Mouse (Mus musculus) MEL (cell line): Measurements from ENCODE around the gene Grk5. TPM values are rescaled to one million over a fixed set of nuclear protein-coding genes. Genes with fewer than 3 reads are reported as not detected.
A peak's percentile ranks its signal among the peaks of the same experiment; 100 is the strongest.

Experiments used
- DNase-seq: peaks from one replicate; pipeline ENCODE4 v3.0.0; 2011; ENCODE audit warnings: low read depth, low spot score
- H3K27ac ChIP-seq: 2 replicates; pipeline ENCODE4 v1.5.1; 2012; ENCODE audit warnings: low read depth, mild to moderate bottlenecking, control low read depth, low read length, moderate library complexity; ENCODE audit not compliant: control insufficient read depth
- H3K27me3 ChIP-seq, 2 experiments: fragments of 150-350 bp in 1 of 2; sonication (generic) in 1 of 2; 2 replicates each; pipeline ENCODE4 v1.6.1; 2012; ENCODE audit warnings: low read length in 2 of 2, mild to moderate bottlenecking in 2 of 2, improper control_type of control experiment in 1 of 2, moderate library complexity in 1 of 2; ENCODE audit not compliant: insufficient read depth in 2 of 2, control insufficient read depth in 1 of 2
- H3K36me3 ChIP-seq, 2 experiments: 2 replicates each; pipeline ENCODE4 v1.6.1; 2012 to 2014; ENCODE audit warnings: low read length in 2 of 2, improper control_type of control experiment in 1 of 2, inconsistent platforms in 1 of 2, mild to moderate bottlenecking in 1 of 2; ENCODE audit not compliant: insufficient read depth in 2 of 2, control insufficient read depth in 1 of 2
- H3K4me1 ChIP-seq, 2 experiments: fragments of 150-350 bp in 1 of 2; sonication (generic) in 1 of 2; 2 replicates each; pipeline ENCODE4 v1.6.1; 2012; ENCODE audit warnings: low read length in 2 of 2, improper control_type of control experiment in 1 of 2, mild to moderate bottlenecking in 1 of 2; ENCODE audit not compliant: insufficient read depth in 2 of 2, control insufficient read depth in 1 of 2
- H3K4me3 ChIP-seq, 2 experiments: fragments of 150-350 bp in 1 of 2; sonication (generic) in 1 of 2; 2 replicates each; pipeline ENCODE4 v1.5.1; 2012; ENCODE audit warnings: low read depth in 2 of 2, low read length in 2 of 2, mild to moderate bottlenecking in 2 of 2, moderate library complexity in 2 of 2, control low read depth in 1 of 2, improper control_type of control experiment in 1 of 2; ENCODE audit not compliant: control insufficient read depth in 1 of 2, insufficient read depth in 1 of 2
- H3K79me2 ChIP-seq: 2 replicates; pipeline ENCODE4 v1.6.1; 2012; ENCODE audit warnings: mild to moderate bottlenecking, low read length, moderate library complexity; ENCODE audit not compliant: control insufficient read depth, poor library complexity, insufficient read depth
- H3K9ac ChIP-seq: 2 replicates; pipeline ENCODE4 v1.6.1; 2012; ENCODE audit warnings: low read depth, mild to moderate bottlenecking, control low read depth, low read length, moderate library complexity; ENCODE audit not compliant: control insufficient read depth, poor library complexity, severe bottlenecking
- H3K9me3 ChIP-seq: fragments of 150-350 bp; sonication (generic); replicated peaks from 2 replicates; pipeline ENCODE4 v1.6.1; 2012; ENCODE audit warnings: mild to moderate bottlenecking, low read length, improper control_type of control experiment, moderate library complexity; ENCODE audit not compliant: insufficient read depth
- BHLHE40 ChIP-seq: IDR thresholded peaks from 2 replicates; pipeline ENCODE4 v1.6.1; 2012; ENCODE audit warnings: low read depth, mild to moderate bottlenecking, inconsistent platforms, low read length, improper control_type of control experiment, borderline replicate concordance
- CHD1 ChIP-seq: IDR thresholded peaks from 2 replicates; pipeline ENCODE4 v1.6.1; 2012; ENCODE audit warnings: low read depth, mild to moderate bottlenecking, inconsistent platforms, low read length, improper control_type of control experiment
- CHD2 ChIP-seq: IDR thresholded peaks from 2 replicates; pipeline ENCODE4 v1.6.1; 2011; ENCODE audit warnings: low read length, improper control_type of control experiment
- CTCF ChIP-seq, 3 experiments: IDR thresholded peaks in 2 of 3; conservative IDR thresholded peaks in 1 of 3; 2 replicates each; pipeline ENCODE4 v1.5.1; 2011 to 2012; ENCODE audit warnings: low read length in 3 of 3, low read depth in 2 of 3, mild to moderate bottlenecking in 2 of 3, improper control_type of control experiment in 1 of 3, inconsistent platforms in 1 of 3, mixed read lengths in 1 of 3, moderate library complexity in 1 of 3; ENCODE audit not compliant: control insufficient read depth in 1 of 3, insufficient read depth in 1 of 3, poor library complexity in 1 of 3, severe bottlenecking in 1 of 3
- E2F4 ChIP-seq: IDR thresholded peaks from 2 replicates; pipeline ENCODE4 v1.6.1; 2011; ENCODE audit warnings: low read depth, low read length, improper control_type of control experiment, borderline replicate concordance
- ELF1 ChIP-seq: IDR thresholded peaks from 2 replicates; pipeline ENCODE4 v1.6.1; 2014; ENCODE audit warnings: low read depth, mild to moderate bottlenecking, inconsistent platforms, low read length, improper control_type of control experiment, moderate library complexity
- EP300 ChIP-seq, 2 experiments: IDR thresholded peaks; 2 replicates each; pipeline ENCODE4 v1.6.1; 2011; ENCODE audit warnings: improper control_type of control experiment in 2 of 2, low read length in 2 of 2, low read depth in 1 of 2, mild to moderate bottlenecking in 1 of 2
- ETS1 ChIP-seq: IDR thresholded peaks from 2 replicates; pipeline ENCODE4 v1.6.1; 2012; ENCODE audit warnings: low read depth, mild to moderate bottlenecking, inconsistent platforms, low read length, improper control_type of control experiment, moderate library complexity
- GABPA ChIP-seq: IDR thresholded peaks from 2 replicates; pipeline ENCODE4 v1.6.1; 2012; ENCODE audit warnings: low read depth, mild to moderate bottlenecking, inconsistent platforms, low read length, improper control_type of control experiment, moderate library complexity
- GATA1 ChIP-seq: IDR thresholded peaks from 2 replicates; pipeline ENCODE4 v1.6.1; 2011; ENCODE audit warnings: low read depth, low read length, improper control_type of control experiment
- HCFC1 ChIP-seq: IDR thresholded peaks from 2 replicates; pipeline ENCODE4 v1.6.1; 2012; ENCODE audit warnings: low read depth, mild to moderate bottlenecking, inconsistent platforms, low read length, improper control_type of control experiment, moderate library complexity
- JUND ChIP-seq: IDR thresholded peaks from 2 replicates; pipeline ENCODE4 v1.6.1; 2011; ENCODE audit warnings: low read depth, mild to moderate bottlenecking, improper control_type of control experiment, low read length
- KAT2A ChIP-seq: conservative IDR thresholded peaks from 2 replicates; pipeline ENCODE4 v1.6.1; 2012; ENCODE audit warnings: low read depth, low read length, improper control_type of control experiment, inconsistent platforms
- MAFK ChIP-seq: IDR thresholded peaks from 2 replicates; pipeline ENCODE4 v1.6.1; 2011; ENCODE audit warnings: low read depth, mild to moderate bottlenecking, low read length, improper control_type of control experiment, borderline replicate concordance
- MAX ChIP-seq: IDR thresholded peaks from 2 replicates; pipeline ENCODE4 v1.6.1; 2011; ENCODE audit warnings: low read length, improper control_type of control experiment
- MAZ ChIP-seq: IDR thresholded peaks from 2 replicates; pipeline ENCODE4 v1.6.1; 2012; ENCODE audit warnings: low read depth, mild to moderate bottlenecking, inconsistent platforms, low read length, improper control_type of control experiment
- MXI1 ChIP-seq: IDR thresholded peaks from 2 replicates; pipeline ENCODE4 v1.6.1; 2011; ENCODE audit warnings: mild to moderate bottlenecking, low read depth, low read length, improper control_type of control experiment
- MYC ChIP-seq: IDR thresholded peaks from 2 replicates; pipeline ENCODE4 v1.6.1; 2011; ENCODE audit warnings: low read depth, mild to moderate bottlenecking, low read length, improper control_type of control experiment, moderate library complexity
- NELFE ChIP-seq: IDR thresholded peaks from 2 replicates; pipeline ENCODE4 v1.6.1; 2011; ENCODE audit warnings: low read depth, low read length, improper control_type of control experiment
- NRF1 ChIP-seq: IDR thresholded peaks from 2 replicates; pipeline ENCODE4 v1.6.1; 2014; ENCODE audit warnings: low read depth, mild to moderate bottlenecking, inconsistent platforms, low read length, improper control_type of control experiment, moderate library complexity; ENCODE audit not compliant: poor library complexity, insufficient read depth, severe bottlenecking
- POLR2A ChIP-seq, 2 experiments: IDR thresholded peaks; 2 replicates each; pipeline ENCODE4 v1.6.1; 2011 to 2012; ENCODE audit warnings: low read length in 2 of 2, mild to moderate bottlenecking in 2 of 2, control low read depth in 1 of 2, improper control_type of control experiment in 1 of 2, low read depth in 1 of 2, moderate library complexity in 1 of 2; ENCODE audit not compliant: control insufficient read depth in 1 of 2, insufficient read depth in 1 of 2, poor library complexity in 1 of 2
- POLR2AphosphoS2 ChIP-seq: IDR thresholded peaks from 2 replicates; pipeline ENCODE4 v1.6.1; 2011; ENCODE audit warnings: low read length, improper control_type of control experiment
- POLR2AphosphoS5 ChIP-seq: IDR thresholded peaks from 2 replicates; pipeline ENCODE4 v1.6.1; 2012; ENCODE audit warnings: low read depth, borderline replicate concordance, mild to moderate bottlenecking, inconsistent platforms, low read length, moderate library complexity, mixed read lengths
- RAD21 ChIP-seq: IDR thresholded peaks from 2 replicates; pipeline ENCODE4 v1.6.1; 2011; ENCODE audit warnings: mild to moderate bottlenecking, low read depth, low read length, improper control_type of control experiment
- RCOR1 ChIP-seq: IDR thresholded peaks from 2 replicates; pipeline ENCODE4 v1.6.1; 2012; ENCODE audit warnings: low read depth, mild to moderate bottlenecking, inconsistent platforms, low read length, improper control_type of control experiment
- SIN3A ChIP-seq: IDR thresholded peaks from 2 replicates; pipeline ENCODE4 v1.6.1; 2012; ENCODE audit warnings: low read length, improper control_type of control experiment, inconsistent platforms
- SMC3 ChIP-seq: IDR thresholded peaks from 2 replicates; pipeline ENCODE4 v1.6.1; 2011; ENCODE audit warnings: low read depth, low read length, improper control_type of control experiment
- TAL1 ChIP-seq: IDR thresholded peaks from 2 replicates; pipeline ENCODE4 v1.6.1; 2012; ENCODE audit warnings: mild to moderate bottlenecking, inconsistent platforms, low read length, moderate library complexity, mixed read lengths
- TBP ChIP-seq: IDR thresholded peaks from 2 replicates; pipeline ENCODE4 v1.8.0; 2011; ENCODE audit warnings: low read depth, low read length, improper control_type of control experiment
- TCF12 ChIP-seq: IDR thresholded peaks from 2 replicates; pipeline ENCODE4 v1.6.1; 2014; ENCODE audit warnings: low read depth, mild to moderate bottlenecking, inconsistent platforms, low read length, improper control_type of control experiment, moderate library complexity
- UBTF ChIP-seq: IDR thresholded peaks from 2 replicates; pipeline ENCODE4 v1.6.1; 2012; ENCODE audit warnings: low read depth, mild to moderate bottlenecking, inconsistent platforms, low read length, improper control_type of control experiment, moderate library complexity, borderline replicate concordance; ENCODE audit not compliant: insufficient read depth
- USF1 ChIP-seq: IDR thresholded peaks from 2 replicates; pipeline ENCODE4 v1.6.1; 2014; ENCODE audit warnings: low read depth, mild to moderate bottlenecking, inconsistent platforms, low read length, improper control_type of control experiment, moderate library complexity
- USF2 ChIP-seq, 2 experiments: IDR thresholded peaks; 2 replicates each; pipeline ENCODE4 v1.6.1; 2011 to 2012; ENCODE audit warnings: improper control_type of control experiment in 2 of 2, low read length in 2 of 2, borderline replicate concordance in 1 of 2, inconsistent platforms in 1 of 2, low read depth in 1 of 2, mild to moderate bottlenecking in 1 of 2; ENCODE audit not compliant: insufficient read depth in 1 of 2
- ZC3H11A ChIP-seq: IDR thresholded peaks from 2 replicates; pipeline ENCODE4 v1.6.1; 2012; ENCODE audit warnings: low read depth, mild to moderate bottlenecking, inconsistent platforms, low read length, improper control_type of control experiment
- ZKSCAN1 ChIP-seq: IDR thresholded peaks from 2 replicates; pipeline ENCODE4 v1.6.1; 2012; ENCODE audit warnings: low read depth, mild to moderate bottlenecking, inconsistent platforms, low read length, improper control_type of control experiment, moderate library complexity
- ZMIZ1 ChIP-seq: IDR thresholded peaks from 2 replicates; pipeline ENCODE4 v1.6.1; 2012; ENCODE audit warnings: low read depth, mild to moderate bottlenecking, inconsistent platforms, low read length, improper control_type of control experiment, moderate library complexity
- ZNF384 ChIP-seq: IDR thresholded peaks from 2 replicates; pipeline ENCODE4 v1.6.1; 2012; ENCODE audit warnings: low read depth, mild to moderate bottlenecking, inconsistent platforms, low read length, improper control_type of control experiment
- polyA plus RNA-seq, 2 experiments: library from polyadenylated mRNA; stranded (reverse) in 1 of 2; unstranded in 1 of 2; fragments of >175 nt in 1 of 2; fragments of >200 nt in 1 of 2; gene quantifications; 2 replicates each; pipeline versions ENCODE4 v1.2.1 to v1.2.4; 2012; ENCODE audit warnings: low replicate concordance in 2 of 2, low read depth in 1 of 2; ENCODE audit not compliant: insufficient read length in 2 of 2, insufficient read depth in 1 of 2, missing spikeins in 1 of 2
- total RNA-seq: library from RNA; depleted of rRNA; stranded (reverse); fragments of 300-350 nt; gene quantifications from 2 replicates; pipeline ENCODE4 v1.2.3, GENCODE M21; 2012

Grk5 gene
- total and polyA plus RNA-seq, 3 experiments, result 4.2 to 8.1 TPM; not detected in 1

GRCm38 (mm10) chr19:60871366-60871765, 18.2 kb upstream of the Grk5 start:
- Histone ChIP-seq H3K4me1 (peaks cover 22 to 26% of the 10 kb centered on the region in 2 experiments), H3K27me3 (no peaks in the 10 kb centered on the region), H3K9ac (peak overlapping the region; percentile 53), H3K9me3 (no peaks in the 10 kb centered on the region), H3K79me2 (peaks cover 18% of the 10 kb centered on the region), H3K4me3 (peak overlapping the region in 1 of 2 experiments; percentile 8; a peak in 1 of 4 replicates), H3K36me3 (peaks cover 41% of the 10 kb centered on the region in 2 experiments), H3K27ac (peak overlapping the region; percentile 96)
- DNase-seq, result peak; percentile 44
- no peak for TF ChIP-seq ZC3H11A
- TF ChIP-seq POLR2AphosphoS5, result no peak
- no peak for TF ChIP-seq BHLHE40
- no peak for TF ChIP-seq USF1
- no peak for TF ChIP-seq ETS1
- no peak for TF ChIP-seq KAT2A
- no peak for TF ChIP-seq NELFE
- 0 out of 2 replicates have a peak, but pooled peaks have one; percentile 22 for TF ChIP-seq MAX
- TF ChIP-seq SMC3, result no peak
- TF ChIP-seq HCFC1, result no peak
- no peak for TF ChIP-seq MXI1
- no peak for TF ChIP-seq JUND
- no peak for TF ChIP-seq ELF1
- TF ChIP-seq ZNF384, result peak; percentile 73
- TF ChIP-seq SIN3A, result peak; percentile 45; the same call in 1 of the 2 replicates
- TF ChIP-seq MAZ, result no peak
- TF ChIP-seq GATA1, result no peak
- TF ChIP-seq CHD2, result no peak
- 0 out of 2 replicates have a peak, but pooled peaks have one; percentile 20 for TF ChIP-seq ZMIZ1
- no peak for TF ChIP-seq E2F4
- TF ChIP-seq ZKSCAN1, result no peak
- 0 out of 4 replicates have a peak, but pooled peaks of 1 of the 2 experiments have one; percentile 9 for TF ChIP-seq USF2 (IDR thresholded peaks at IDR 0.05; ENCODE audit: borderline replicate concordance in 1 of 2, insufficient read depth in 1 of 2, low read depth in 1 of 2, low read length in 2 of 2)
- TF ChIP-seq NRF1, result no peak
- no peak for TF ChIP-seq RCOR1
- TF ChIP-seq UBTF, result no peak
- no peak for TF ChIP-seq CTCF (IDR thresholded peaks at IDR 0.05 in 2 of 3, conservative IDR thresholded peaks at IDR 0.05 in 1 of 3; ENCODE audit: control insufficient read depth in 1 of 3, insufficient read depth in 1 of 3, low read depth in 2 of 3, low read length in 3 of 3, poor library complexity in 1 of 3, severe bottlenecking in 1 of 3)
- TF ChIP-seq CHD1, result 0 out of 2 replicates have a peak, but pooled peaks have one; percentile 81
- TF ChIP-seq POLR2AphosphoS2, result no peak
- TF ChIP-seq POLR2A (IDR thresholded peaks at IDR 0.05; ENCODE audit: control insufficient read depth in 1 of 2, insufficient read depth in 1 of 2, low read depth in 1 of 2, low read length in 2 of 2, poor library complexity in 1 of 2), result no peak
- TF ChIP-seq TCF12, result no peak
- no peak for TF ChIP-seq MAFK
- peak in 1 of 2 experiments; percentile 19; a peak in 2 of 4 replicates for TF ChIP-seq EP300 (IDR thresholded peaks at IDR 0.05; ENCODE audit: low read depth in 1 of 2, low read length in 2 of 2)
- TF ChIP-seq TBP, result no peak
- TF ChIP-seq GABPA, result no peak; the same call in 1 of the 2 replicates
- no peak for TF ChIP-seq MYC
- TF ChIP-seq TAL1, result no peak
- TF ChIP-seq RAD21, result no peak
